8 mouse cellular contexts compared by ENCODE assay signal in genomic region chr14:102810121-102810921, GRCm38 (mm10).
DNase-seq lines count a peak whose midpoint lies in the region; ATAC-seq and TF ChIP-seq lines count a peak whose summit lies in the region.

No protein-coding gene starts in this region.

- H3K27ac ChIP-seq in brown adipose tissue, adult 24 weeks (replicated peaks; ENCODE audit: low read depth, low read length) = peak overlapping the region; percentile 46
- H3K27ac ChIP-seq in intestine, postnatal 0 days (ENCODE audit: low read depth, low read length) = no peak overlapping the region
- no peak overlapping the region for H3K27ac ChIP-seq in stomach, postnatal 0 days (replicated peaks)
- no peak overlapping the region for H3K27ac ChIP-seq in midbrain, embryonic 14.5 days (replicated peaks; ENCODE audit: low read depth, low read length)
- H3K27ac ChIP-seq in midbrain, embryonic 11.5 days (ENCODE audit: low read depth, low read length) = no peak overlapping the region

- POLR2A ChIA-PET in Patski (lab: Charles Lee) = no interaction called here

- TF ChIP-seq CTCF in Patski (IDR thresholded peaks at IDR 0.05) = peak; percentile 20
- TF ChIP-seq CTCF in intestine, postnatal 0 days (IDR thresholded peaks at IDR 0.05; ENCODE audit: low read depth) = peak; percentile 44
- peak; percentile 32; the same call in 1 of the 2 replicates for TF ChIP-seq CTCF in lung, adult 2 months (IDR thresholded peaks at IDR 0.05; ENCODE audit: insufficient read depth, low read length)
- TF ChIP-seq CTCF in stomach, postnatal 0 days (IDR thresholded peaks at IDR 0.05; ENCODE audit: low read depth) = peak; percentile 44

- 54% methylated on average over 7 of the region's 7 CpGs for WGBS in intestine, postnatal 0 days
- 40% methylated on average over 7 of the region's 7 CpGs for WGBS in lung, adult 2 months
- WGBS in stomach, postnatal 0 days = 56% methylated on average over 7 of the region's 7 CpGs
- 79% methylated on average over 7 of the region's 7 CpGs for WGBS in midbrain, embryonic 14.5 days
- 72% methylated on average over 7 of the region's 7 CpGs for WGBS in midbrain, embryonic 11.5 days

- no peaks in the 10 kb centered on the region for H3K27me3 ChIP-seq in Patski
- no peaks in the 10 kb centered on the region for H3K27me3 ChIP-seq in intestine, postnatal 0 days (replicated peaks; ENCODE audit: control insufficient read depth, insufficient read depth, low read length)
- H3K27me3 ChIP-seq in stomach, postnatal 0 days (ENCODE audit: control insufficient read depth, insufficient read depth, low read length) = no peaks in the 10 kb centered on the region
- no peaks in the 10 kb centered on the region for H3K27me3 ChIP-seq in midbrain, embryonic 14.5 days (ENCODE audit: control insufficient read depth, insufficient read depth, low read length)
- no peaks in the 10 kb centered on the region for H3K27me3 ChIP-seq in midbrain, embryonic 11.5 days (ENCODE audit: control insufficient read depth, insufficient read depth, low read length)

- in situ Hi-C loops in Patski (cut with MboI; ENCODE audit: low pct_unique_long_range_greater_than_20kb) = no loop called here

- no peak for TF ChIP-seq POLR2A in lung, adult 2 months (IDR thresholded peaks at IDR 0.05; ENCODE audit: borderline replicate concordance, extremely low read depth, low read depth, low read length)

- no peaks in the 10 kb centered on the region for H3K36me3 ChIP-seq in intestine, postnatal 0 days (ENCODE audit: control insufficient read depth, insufficient read depth)
- H3K36me3 ChIP-seq in stomach, postnatal 0 days (ENCODE audit: control insufficient read depth, insufficient read depth, low read length) = no peaks in the 10 kb centered on the region
- H3K36me3 ChIP-seq in midbrain, embryonic 14.5 days (ENCODE audit: control insufficient read depth, insufficient read depth, low read length) = no peaks in the 10 kb centered on the region
- H3K36me3 ChIP-seq in midbrain, embryonic 11.5 days (ENCODE audit: control insufficient read depth, insufficient read depth, low read length) = no peaks in the 10 kb centered on the region

- peak; percentile 82 for ATAC-seq in Patski
- ATAC-seq in intestine, postnatal 0 days = no peak
- ATAC-seq in stomach, postnatal 0 days (ENCODE audit: low FRiP score, low TSS enrichment) = no peak
- ATAC-seq in midbrain, embryonic 14.5 days (ENCODE audit: low FRiP score, low TSS enrichment) = no peak
- no peak for ATAC-seq in midbrain, embryonic 11.5 days (ENCODE audit: low FRiP score)

- no peak overlapping the region for H3K4me2 ChIP-seq in intestine, postnatal 0 days (replicated peaks; ENCODE audit: low read depth)
- no peak overlapping the region for H3K4me2 ChIP-seq in stomach, postnatal 0 days (replicated peaks; ENCODE audit: low read depth)
- H3K4me2 ChIP-seq in midbrain, embryonic 14.5 days (ENCODE audit: low read length) = no peak overlapping the region
- no peak overlapping the region for H3K4me2 ChIP-seq in midbrain, embryonic 11.5 days

- no peak for TF ChIP-seq EP300 in stomach, postnatal 0 days (optimal IDR thresholded peaks at IDR 0.05)

- CTCF ChIA-PET in Patski (lab: Charles Lee) = interaction anchor here (1.0 kb wide), 1 partner anchor 862 kb away, joined by 3 read pairs; no protein-coding TSS in a partner anchor

- no peak for DNase-seq in Patski (ENCODE audit: low read depth, low spot score)
- no peak for DNase-seq in lung, adult 2 months
- DNase-seq in stomach, postnatal 0 days (ENCODE audit: low spot score) = no peak
- DNase-seq in frontal cortex, postnatal 25 days (ENCODE audit: low spot score in 2 of 2) = no peak
- no peak for DNase-seq in midbrain, embryonic 14.5 days
- DNase-seq in midbrain, embryonic 11.5 days (ENCODE audit: low spot score, missing footprints) = no peak

- peaks cover 15% of the 10 kb centered on the region; the same call in 1 of the 2 replicates for H3K4me1 ChIP-seq in brown adipose tissue, adult 24 weeks (ENCODE audit: control insufficient read depth, insufficient read depth, insufficient read length, low read length)
- H3K4me1 ChIP-seq in intestine, postnatal 0 days (replicated peaks; ENCODE audit: control insufficient read depth, insufficient read depth, low read length) = no peaks in the 10 kb centered on the region
- no peaks in the 10 kb centered on the region for H3K4me1 ChIP-seq in lung, adult 2 months (ENCODE audit: control insufficient read depth, insufficient read depth, low read length)
- H3K4me1 ChIP-seq in stomach, postnatal 0 days (replicated peaks; ENCODE audit: control insufficient read depth, insufficient read depth) = no peaks in the 10 kb centered on the region
- no peaks in the 10 kb centered on the region for H3K4me1 ChIP-seq in midbrain, embryonic 14.5 days (ENCODE audit: control insufficient read depth, insufficient read depth, low read length)
- H3K4me1 ChIP-seq in midbrain, embryonic 11.5 days (ENCODE audit: control insufficient read depth, insufficient read depth, low read length) = no peaks in the 10 kb centered on the region

- no peak overlapping the region for H3K9ac ChIP-seq in intestine, postnatal 0 days (ENCODE audit: low read depth, low read length)
- no peak overlapping the region for H3K9ac ChIP-seq in stomach, postnatal 0 days (ENCODE audit: low read length)
- no peak overlapping the region for H3K9ac ChIP-seq in midbrain, embryonic 14.5 days (replicated peaks; ENCODE audit: low read length)
- H3K9ac ChIP-seq in midbrain, embryonic 11.5 days (ENCODE audit: low read length) = no peak overlapping the region

- H3K9me3 ChIP-seq in intestine, postnatal 0 days (ENCODE audit: control insufficient read depth) = no peaks in the 10 kb centered on the region
- no peaks in the 10 kb centered on the region for H3K9me3 ChIP-seq in stomach, postnatal 0 days (ENCODE audit: control insufficient read depth, low read length)
- H3K9me3 ChIP-seq in midbrain, embryonic 14.5 days (ENCODE audit: control insufficient read depth, low read length) = no peaks in the 10 kb centered on the region
- H3K9me3 ChIP-seq in midbrain, embryonic 11.5 days (ENCODE audit: control insufficient read depth, low read length) = no peaks in the 10 kb centered on the region

- H3K4me3 ChIP-seq in brown adipose tissue, adult 24 weeks (ENCODE audit: insufficient read depth, low read depth, low read length) = no peak overlapping the region
- H3K4me3 ChIP-seq in intestine, postnatal 0 days (ENCODE audit: low read depth, low read length) = no peak overlapping the region
- no peak overlapping the region for H3K4me3 ChIP-seq in lung, adult 2 months (replicated peaks; ENCODE audit: extremely low read depth, low read depth, low read length)
- H3K4me3 ChIP-seq in stomach, postnatal 0 days (ENCODE audit: low read depth, low read length) = no peak overlapping the region
- no peak overlapping the region for H3K4me3 ChIP-seq in midbrain, embryonic 14.5 days (replicated peaks; ENCODE audit: low read depth, low read length)
- no peak overlapping the region for H3K4me3 ChIP-seq in midbrain, embryonic 11.5 days (ENCODE audit: low read depth, low read length)
